Mouse (Mus musculus) liver, postnatal 0 days (tissue): ENCODE results near the gene Hunk.

Experiments used
- CTCF ChIP-seq: sonication (generic); IDR thresholded peaks from 2 replicates; pipeline ENCODE4 v1.5.1; 2016; ENCODE audit warnings: antibody characterized with exemption, low read depth
- EP300 ChIP-seq: IDR thresholded peaks from 2 replicates; pipeline ENCODE4 v1.6.1; 2016; ENCODE audit warnings: antibody characterized with exemption, low read depth, mild to moderate bottlenecking

GRCm38 (mm10) chr16:90387961-90388360, 2.1 kb downstream of the Hunk start:
- TF ChIP-seq CTCF = no peak
- TF ChIP-seq EP300 = no peak
